Mouse (Mus musculus) intestine, embryonic 16.5 days (tissue): ENCODE data around the gene Agpat1. TPM values are rescaled to one million over a fixed set of nuclear protein-coding genes. Genes with fewer than 3 reads are reported as not detected.

Source experiments
- ATAC-seq: fragments of 200-750 bp; cut with Nextera tagmentation; 2 replicates; pipeline ENCODE4 v1.8.0; 2017; ENCODE audit warnings: moderate TSS enrichment, moderate library complexity
- H3K27ac ChIP-seq: fragments of 300-500 bp; sonication (generic); 2 replicates; pipeline ENCODE4 v1.5.1; 2014; ENCODE audit warnings: mild to moderate bottlenecking, low read length
- H3K27me3 ChIP-seq: fragments of 300-500 bp; sonication (generic); replicated peaks from 2 replicates; pipeline ENCODE4 v1.6.1; 2014; ENCODE audit warnings: low read length, control low read depth, mixed read lengths; ENCODE audit not compliant: control insufficient read depth, insufficient read depth
- H3K36me3 ChIP-seq: fragments of 300-500 bp; sonication (generic); 2 replicates; pipeline ENCODE4 v1.6.1; 2014; ENCODE audit warnings: low read length, control low read depth; ENCODE audit not compliant: control insufficient read depth, insufficient read depth
- H3K4me1 ChIP-seq: fragments of 300-500 bp; sonication (generic); 2 replicates; pipeline ENCODE4 v1.6.1; 2014; ENCODE audit warnings: low read length, control low read depth, mixed read lengths; ENCODE audit not compliant: control insufficient read depth, insufficient read depth
- H3K4me2 ChIP-seq: fragments of 300-500 bp; sonication (generic); 2 replicates; pipeline ENCODE4 v1.6.1; 2014; ENCODE audit warnings: low read depth, low read length, control low read depth
- H3K4me3 ChIP-seq: fragments of 300-500 bp; sonication (generic); 2 replicates; pipeline ENCODE4 v1.5.1; 2014; ENCODE audit warnings: mild to moderate bottlenecking, low read length
- H3K9ac ChIP-seq: fragments of 300-500 bp; sonication (generic); 2 replicates; pipeline ENCODE4 v1.6.1; 2014; ENCODE audit warnings: low read depth, low read length
- H3K9me3 ChIP-seq: fragments of 300-500 bp; sonication (generic); 2 replicates; pipeline ENCODE4 v1.6.1; 2016; ENCODE audit warnings: low read length, control low read depth; ENCODE audit not compliant: control insufficient read depth
- WGBS: fragments of 180-500 bp; shearing (Covaris S2); extraction: QIAGEN DNeasy Blood & Tissue Kit; methylation state at CpG from one replicate; pipeline ENCODE4 v1.1.7; 2014; 5-methylcytosine and 5-hydroxymethylcytosine counted together
- polyA plus RNA-seq: library from polyadenylated mRNA; unstranded; fragments of >200 nt; fragmentation: Nextera tagmentation; extraction: Ambion mirVana; gene quantifications from 2 replicates; pipeline ENCODE4 v1.2.1, GENCODE M21; 2015

The Agpat1 gene
- polyA plus RNA-seq, result 61.8 and 67.9 TPM in 2 replicates

DNA sequence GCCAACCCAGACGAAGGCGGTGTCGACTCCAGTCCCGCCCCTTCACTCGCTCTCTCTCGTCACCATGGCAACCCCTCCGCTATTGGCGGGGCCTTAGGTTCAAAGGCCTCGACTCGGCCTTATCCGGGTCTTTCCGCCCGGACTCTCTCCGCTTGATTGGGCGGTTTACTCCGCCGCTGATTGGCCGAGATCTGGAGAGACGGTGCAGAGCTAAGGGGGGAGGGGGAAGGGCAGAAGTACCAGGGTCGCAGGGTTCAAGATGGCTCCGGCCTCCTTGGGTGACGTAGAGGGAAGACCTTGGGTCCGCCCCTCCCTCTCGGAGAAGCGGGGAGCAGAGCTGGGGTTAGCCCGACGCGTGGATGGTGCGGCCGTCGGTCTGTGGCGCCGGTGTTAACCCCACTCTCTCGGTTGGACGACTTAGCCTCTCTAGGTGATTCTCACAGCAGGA, at the start of gene Agpat1:
Gene Agpat1 (plus strand): TSS at position 202 of the 448 bp plus-strand sequence.
- peak; percentile 92 for ATAC-seq
- Histone ChIP-seq H3K9ac (peak within 1 kb of the TSS; percentile 99), H3K4me2 (peak within 1 kb of the TSS; percentile 68), H3K36me3 (peaks cover 7% of the 10 kb centered on the region), H3K9me3 (no peaks in the 10 kb centered on the region), H3K4me3 (peak within 1 kb of the TSS; percentile 89), H3K27me3 (no peaks in the 10 kb centered on the region), H3K4me1 (peaks cover 39% of the 10 kb centered on the region), H3K27ac (peak within 1 kb of the TSS; percentile 92)
- WGBS, result 0% methylated on average over 35 of the region's 35 CpGs

DNA sequence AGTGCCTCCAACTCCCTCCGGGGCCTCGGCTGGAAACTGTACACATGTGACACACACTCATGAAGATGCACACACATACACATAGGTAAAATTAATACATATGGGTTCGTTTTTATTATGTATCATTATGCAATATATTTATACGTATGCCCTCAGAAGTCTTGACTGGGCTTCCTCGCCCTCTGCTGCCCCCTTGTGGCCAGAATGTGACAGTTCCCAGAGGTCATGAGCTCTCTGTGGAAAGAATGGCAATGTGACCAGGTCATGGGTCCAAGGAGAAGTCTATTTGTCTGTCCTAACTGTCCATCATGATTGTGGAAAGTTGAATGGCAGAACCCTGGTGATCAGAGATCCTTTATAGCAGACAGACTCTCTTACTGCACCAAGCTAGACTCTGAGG, 48.6 kb upstream of the Agpat1 start:
- H3K4me1 ChIP-seq, result 0 out of 2 replicates have a peak, but pooled peaks cover 3% of the 10 kb centered on the region
- no peaks in the 10 kb centered on the region for H3K36me3 ChIP-seq
- no peak overlapping the region for H3K27ac ChIP-seq
- H3K9ac ChIP-seq, result no peak overlapping the region
- no peak overlapping the region for H3K4me3 ChIP-seq
- no peaks in the 10 kb centered on the region for H3K27me3 ChIP-seq
- ATAC-seq, result no peak; the same call in 1 of the 2 replicates
- WGBS, result 18% methylated on average over 5 of the region's 5 CpGs
- H3K4me2 ChIP-seq, result no peak overlapping the region
- no peaks in the 10 kb centered on the region for H3K9me3 ChIP-seq

DNA sequence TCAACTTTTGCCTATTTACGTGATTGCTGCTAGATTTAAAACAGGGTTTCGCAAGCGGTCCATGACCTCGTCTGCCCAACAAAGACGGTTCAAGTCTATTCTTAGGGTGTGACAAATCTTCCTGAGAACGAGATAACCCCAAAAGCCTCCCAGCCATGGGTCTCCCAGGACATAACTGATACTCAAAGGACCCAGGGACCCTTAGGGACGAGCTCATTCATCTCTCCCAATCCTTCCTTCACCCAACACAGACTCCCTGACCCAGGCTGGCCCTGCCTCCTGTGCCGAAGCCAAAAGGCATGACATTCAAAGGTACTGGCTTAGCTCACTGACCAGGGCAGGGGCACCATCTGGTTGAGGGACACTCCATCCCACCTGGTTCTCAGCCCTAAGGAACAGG, 47.7 kb upstream of the Agpat1 start:
- Histone ChIP-seq H3K36me3 (no peaks in the 10 kb centered on the region), H3K27ac (no peak overlapping the region), H3K4me2 (no peak overlapping the region), H3K9me3 (no peaks in the 10 kb centered on the region), H3K9ac (no peak overlapping the region), H3K4me1 (0 out of 2 replicates have a peak, but pooled peaks cover 3% of the 10 kb centered on the region), H3K4me3 (no peak overlapping the region), H3K27me3 (no peaks in the 10 kb centered on the region)
- WGBS, result 79% methylated on average over 8 of the region's 8 CpGs
- ATAC-seq, result no peak

DNA sequence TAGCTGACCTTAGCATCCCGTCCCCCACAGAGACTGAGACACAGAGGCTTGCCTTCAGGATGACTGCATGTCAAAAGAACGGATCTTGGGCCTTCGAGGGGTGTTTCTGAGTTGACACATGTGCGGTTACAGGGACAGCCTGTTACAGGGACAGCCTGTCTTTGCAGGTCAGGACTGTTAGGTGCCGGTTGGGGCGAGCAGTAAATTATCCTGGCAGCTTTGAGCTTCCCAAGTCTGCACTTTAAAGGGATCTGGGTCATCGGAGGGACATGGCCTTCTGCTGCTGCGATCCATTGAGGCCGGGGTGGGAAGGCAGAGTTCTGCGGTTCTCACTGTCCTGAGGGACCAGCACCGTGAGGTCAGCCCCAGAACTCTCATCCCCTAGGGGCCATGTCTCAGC, 46.7 kb upstream of the Agpat1 start:
- Histone ChIP-seq H3K4me2 (no peak overlapping the region), H3K4me3 (no peak overlapping the region), H3K4me1 (0 out of 2 replicates have a peak, but pooled peaks cover 3% of the 10 kb centered on the region), H3K27ac (no peak overlapping the region), H3K9me3 (no peaks in the 10 kb centered on the region), H3K27me3 (no peaks in the 10 kb centered on the region), H3K36me3 (no peaks in the 10 kb centered on the region), H3K9ac (no peak overlapping the region)
- 68% methylated on average over 11 of the region's 11 CpGs for WGBS
- no peak for ATAC-seq

DNA sequence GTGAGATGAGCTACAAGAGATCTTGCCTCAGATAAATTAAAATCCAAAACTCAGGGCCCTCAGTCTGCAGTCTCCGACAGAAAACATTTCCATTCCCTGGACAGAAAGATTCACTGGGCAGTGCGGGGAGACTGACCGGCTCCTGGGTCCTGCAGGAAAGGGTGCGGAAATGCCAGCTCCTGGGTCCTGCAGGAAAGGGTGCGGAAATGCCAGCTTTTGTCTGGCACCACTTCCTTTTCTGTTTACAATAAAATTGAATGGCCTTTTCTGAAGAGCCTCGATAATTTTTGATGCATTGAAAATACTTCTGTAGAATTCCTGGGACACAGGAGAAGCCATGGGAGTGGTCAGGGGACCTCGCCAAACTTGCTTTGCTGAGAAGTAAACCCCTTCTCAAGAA, 44.9 kb upstream of the Agpat1 start:
- Histone ChIP-seq H3K27me3 (no peaks in the 10 kb centered on the region), H3K9me3 (no peaks in the 10 kb centered on the region), H3K27ac (no peak overlapping the region), H3K36me3 (no peaks in the 10 kb centered on the region), H3K4me2 (no peak overlapping the region), H3K4me3 (no peak overlapping the region), H3K9ac (no peak overlapping the region), H3K4me1 (peaks cover 6% of the 10 kb centered on the region)
- WGBS, result 78% methylated on average over 7 of the region's 7 CpGs
- no peak for ATAC-seq

DNA sequence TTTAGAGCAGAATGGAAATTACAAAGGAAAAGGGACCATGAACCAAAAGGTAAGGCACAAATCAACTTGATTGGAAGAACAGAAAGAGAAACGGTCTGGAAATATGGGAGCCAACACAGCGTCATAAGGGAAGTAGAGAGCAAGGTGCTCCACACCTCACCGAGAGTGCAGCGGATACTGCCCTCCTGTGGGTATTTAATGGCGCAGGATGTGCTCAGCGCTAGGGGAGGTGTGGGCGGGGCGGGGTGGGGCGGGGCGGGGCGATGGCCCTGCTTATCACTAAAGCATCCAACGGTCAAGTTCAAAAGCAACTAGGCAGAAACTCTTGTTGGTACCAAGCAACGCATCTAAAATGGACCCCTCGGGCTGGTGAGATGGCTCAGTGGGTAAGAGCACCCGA, 44.2 kb upstream of the Agpat1 start:
- no peak overlapping the region for H3K4me2 ChIP-seq
- WGBS, result 26% methylated on average over 15 of the region's 15 CpGs
- ATAC-seq, result peak; percentile 73
- H3K36me3 ChIP-seq, result no peaks in the 10 kb centered on the region
- H3K27ac ChIP-seq, result no peak overlapping the region
- no peak overlapping the region for H3K9ac ChIP-seq
- H3K4me3 ChIP-seq, result no peak overlapping the region
- peaks cover 9% of the 10 kb centered on the region for H3K4me1 ChIP-seq
- H3K9me3 ChIP-seq, result no peaks in the 10 kb centered on the region
- no peaks in the 10 kb centered on the region for H3K27me3 ChIP-seq

DNA sequence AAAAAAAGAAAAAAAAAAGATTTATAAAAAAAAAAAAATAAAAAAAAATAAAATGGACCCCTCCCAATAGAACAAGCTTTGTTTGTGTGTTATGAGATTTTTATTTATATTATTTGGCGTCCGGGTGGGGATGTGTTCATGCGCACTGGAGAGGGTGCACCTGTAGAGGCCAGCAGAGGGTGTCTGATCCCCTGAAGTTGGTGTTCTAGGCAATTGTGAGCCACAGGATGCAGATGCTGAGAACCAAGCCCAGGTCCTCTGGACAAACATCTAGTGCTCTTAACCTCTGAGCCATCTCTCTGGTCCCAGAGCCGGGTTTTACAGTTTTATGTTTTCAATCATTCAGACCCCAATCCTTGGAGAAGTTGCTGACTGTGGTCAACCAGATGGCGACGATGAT, 43.6 kb upstream of the Agpat1 start:
- peaks cover 9% of the 10 kb centered on the region for H3K4me1 ChIP-seq
- WGBS, result 93% methylated on average over 6 of the region's 6 CpGs
- H3K27me3 ChIP-seq, result no peaks in the 10 kb centered on the region
- H3K4me3 ChIP-seq, result no peak overlapping the region
- H3K27ac ChIP-seq, result no peak overlapping the region
- no peak overlapping the region for H3K9ac ChIP-seq
- no peaks in the 10 kb centered on the region for H3K36me3 ChIP-seq
- ATAC-seq, result no peak
- H3K9me3 ChIP-seq, result no peaks in the 10 kb centered on the region
- no peak overlapping the region for H3K4me2 ChIP-seq

DNA sequence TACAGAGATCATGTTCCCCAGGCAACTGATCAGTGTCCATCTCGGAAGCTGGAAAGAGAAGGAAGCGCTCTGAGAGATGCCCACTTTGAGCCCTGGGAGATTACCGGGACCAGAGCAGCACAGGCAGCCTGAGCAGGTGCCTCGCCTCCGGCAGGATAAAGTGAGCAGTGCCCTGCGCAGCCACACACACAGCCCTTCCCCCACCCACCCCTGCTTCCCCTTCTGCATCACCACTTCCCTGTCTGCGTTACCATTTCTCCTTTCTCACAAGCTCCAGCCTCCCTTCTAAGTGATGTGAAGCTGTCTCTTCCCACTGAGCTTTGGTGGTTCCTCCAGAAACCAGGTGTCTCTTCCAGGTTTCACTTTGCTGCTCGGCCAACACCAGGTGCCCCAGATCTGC, 42.9 kb upstream of the Agpat1 start:
- Histone ChIP-seq H3K4me2 (no peak overlapping the region), H3K27ac (peak overlapping the region; percentile 35; the same call in 1 of the 2 replicates), H3K9ac (no peak overlapping the region), H3K9me3 (no peaks in the 10 kb centered on the region), H3K4me3 (no peak overlapping the region), H3K27me3 (no peaks in the 10 kb centered on the region), H3K4me1 (peaks cover 9% of the 10 kb centered on the region), H3K36me3 (no peaks in the 10 kb centered on the region)
- ATAC-seq, result no peak
- WGBS, result 47% methylated on average over 8 of the region's 8 CpGs

DNA sequence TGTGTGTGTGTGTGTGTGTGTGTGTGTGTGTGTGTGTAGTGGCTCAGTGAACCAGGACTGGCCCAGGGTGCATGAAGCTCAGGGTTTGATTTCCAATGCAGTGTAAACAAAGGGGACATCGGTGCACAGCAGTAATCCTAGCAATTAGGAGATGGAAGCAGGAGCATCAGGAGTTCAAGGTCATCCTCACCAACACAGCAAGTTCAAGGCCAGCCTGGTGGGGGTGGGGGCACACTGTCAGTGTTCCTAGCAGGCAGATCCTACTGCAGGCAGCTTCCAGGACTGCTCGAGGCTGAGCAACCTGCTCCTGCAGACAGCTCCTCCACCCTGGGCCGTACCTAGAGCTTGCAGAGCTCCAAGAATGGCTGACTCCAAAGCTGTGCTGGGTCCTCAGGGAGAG, 41.5 kb upstream of the Agpat1 start:
- 55% methylated on average over 3 of the region's 3 CpGs for WGBS
- Histone ChIP-seq H3K27me3 (no peaks in the 10 kb centered on the region), H3K4me2 (no peak overlapping the region), H3K4me3 (no peak overlapping the region), H3K9ac (no peak overlapping the region), H3K27ac (no peak overlapping the region), H3K36me3 (no peaks in the 10 kb centered on the region), H3K4me1 (peaks cover 9% of the 10 kb centered on the region), H3K9me3 (no peaks in the 10 kb centered on the region)
- ATAC-seq, result no peak

DNA sequence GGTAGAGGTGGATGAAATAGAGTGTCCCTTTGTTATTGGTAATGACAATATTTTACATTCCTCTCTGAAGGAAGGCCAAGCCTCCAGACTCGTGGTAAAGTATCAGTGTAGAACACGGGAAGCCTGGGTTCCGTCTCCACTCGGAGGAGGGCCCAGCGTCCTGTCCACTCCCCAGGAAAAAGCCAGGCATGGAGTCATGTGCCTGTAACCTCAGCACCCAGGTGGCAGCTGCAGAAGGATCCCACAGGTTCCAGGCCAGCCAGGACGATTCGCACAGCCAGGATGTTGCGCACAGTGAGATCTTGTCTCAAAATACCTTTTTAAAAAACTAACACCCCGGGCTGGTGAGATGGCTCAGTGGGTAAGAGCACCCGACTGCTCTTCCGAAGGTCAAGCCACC, 40.7 kb upstream of the Agpat1 start:
- 73% methylated on average over 11 of the region's 11 CpGs for WGBS
- H3K4me2 ChIP-seq, result no peak overlapping the region
- no peak overlapping the region for H3K4me3 ChIP-seq
- peaks cover 9% of the 10 kb centered on the region for H3K4me1 ChIP-seq
- 0 out of 2 replicates have a peak overlapping the region, but pooled peaks have one; percentile 29 for H3K9ac ChIP-seq
- no peaks in the 10 kb centered on the region for H3K36me3 ChIP-seq
- ATAC-seq, result no peak
- H3K27me3 ChIP-seq, result no peaks in the 10 kb centered on the region
- no peak overlapping the region for H3K27ac ChIP-seq
- no peaks in the 10 kb centered on the region for H3K9me3 ChIP-seq
